Mouse (Mus musculus) liver, postnatal 0 days (tissue): ENCODE measurements around the gene Foxn2.

Experiments
- CTCF ChIP-seq: sonication (generic); IDR thresholded peaks from 2 replicates; pipeline ENCODE4 v1.5.1; 2016; ENCODE audit warnings: antibody characterized with exemption, low read depth
- EP300 ChIP-seq: IDR thresholded peaks from 2 replicates; pipeline ENCODE4 v1.6.1; 2016; ENCODE audit warnings: antibody characterized with exemption, low read depth, mild to moderate bottlenecking

GRCm38 (mm10) chr17:88479040-88479439 lies 38.5 kb downstream of the Foxn2 start:
- TF ChIP-seq CTCF (no peak), EP300 (no peak)
